21 mouse cellular contexts compared by ENCODE assay signal in the genomic region with DNA sequence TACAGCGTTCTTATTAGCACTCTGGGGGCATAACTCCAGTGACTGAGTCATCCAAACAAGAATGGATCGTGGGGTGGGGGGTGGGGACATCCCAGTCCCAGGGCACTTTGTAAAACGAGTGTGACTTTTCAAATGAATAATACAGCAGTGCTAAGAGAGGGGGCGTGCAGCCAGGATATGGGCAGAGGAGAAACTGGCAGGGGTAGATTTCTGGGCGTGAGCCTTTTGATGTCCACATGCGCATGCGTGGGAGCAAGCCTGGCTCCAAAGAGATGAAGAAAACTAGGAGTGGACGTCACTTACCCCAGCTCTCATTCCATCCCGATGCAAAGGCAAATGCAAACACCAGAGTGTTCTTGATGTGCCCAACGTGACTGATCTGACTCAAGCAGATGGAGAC. TPM values are rescaled to one million over a fixed set of nuclear protein-coding genes. Genes with fewer than 3 reads are reported as not detected.
DNase-seq lines count a peak whose midpoint lies in the region; ATAC-seq and TF ChIP-seq lines count a peak whose summit lies in the region.
"Had no signal": no experiment of that assay in that cellular context is flagged by ENCODE, and none has a peak within 500 bp of the region (broad histone marks: within the 10 kb centered on the region; RNA-seq: fewer than 3 reads in every experiment).

No protein-coding gene starts in this region.

- ATAC-seq in liver, postnatal 0 days: no peak

- DNase-seq in heart, adult 11 months: peak; percentile 91
- no peak for DNase-seq in heart, adult 2 months
- no peak for DNase-seq in liver, postnatal 0 days
- DNase-seq in liver: no peak
- DNase-seq in spleen, adult 2 months (ENCODE audit: low read depth in 1 of 2, low spot score in 2 of 2): no peak
- no peak for DNase-seq in spleen, adult 12 weeks (ENCODE audit: low spot score)
- DNase-seq in embryo, embryonic 11 days: no peak
- DNase-seq: kidney, postnatal 4 days; spleen, adult 18-20 months had no signal

- H3K9ac ChIP-seq in heart, adult 2 months (ENCODE audit: low read depth, low read length): no peak overlapping the region
- no peak overlapping the region for H3K9ac ChIP-seq in liver, postnatal 0 days (replicated peaks)
- H3K9ac ChIP-seq: forebrain, embryonic 12.5 days; lung, embryonic 15.5 days; stomach, embryonic 15.5 days had no signal

- H3K9me3 ChIP-seq in liver, postnatal 0 days (ENCODE audit: low read length): no peaks in the 10 kb centered on the region
- H3K9me3 ChIP-seq: forebrain, embryonic 12.5 days; hindbrain, embryonic 10.5 days; lung, embryonic 15.5 days; stomach, embryonic 15.5 days had no signal

- TF ChIP-seq CTCF in heart, adult 2 months (IDR thresholded peaks at IDR 0.05): no peak
- TF ChIP-seq CTCF in liver, postnatal 0 days (IDR thresholded peaks at IDR 0.05; ENCODE audit: low read depth): no peak
- no peak for TF ChIP-seq CTCF in spleen, adult 2 months (IDR thresholded peaks at IDR 0.05; ENCODE audit: extremely low read depth, insufficient read depth, insufficient read length, insufficient replicate concordance)

- H3K4me2 ChIP-seq in liver, postnatal 0 days (ENCODE audit: low read depth, low read length): no peak overlapping the region
- H3K4me2 ChIP-seq: forebrain, embryonic 12.5 days; lung, embryonic 15.5 days; stomach, embryonic 15.5 days had no signal

- H3K27ac ChIP-seq in heart, adult 2 months: no peak overlapping the region
- H3K27ac ChIP-seq in liver, postnatal 0 days (ENCODE audit: low read depth): 0 out of 2 replicates have a peak overlapping the region, but pooled peaks have one; percentile 58
- peak overlapping the region; percentile 66; the same call in 1 of the 2 replicates for H3K27ac ChIP-seq in spleen, adult 2 months (ENCODE audit: insufficient read depth, low read length)
- H3K27ac ChIP-seq: forebrain, embryonic 12.5 days; hindbrain, embryonic 10.5 days; lung, embryonic 15.5 days; stomach, embryonic 15.5 days had no signal

- intact Hi-C loops in heart, adult 2 months (cut with DNase I): no loop called here

- no peak for TF ChIP-seq EP300 in heart, adult 2 months (IDR thresholded peaks at IDR 0.05; ENCODE audit: insufficient read depth, low read depth, low read length)
- no peak for TF ChIP-seq EP300 in liver, postnatal 0 days (IDR thresholded peaks at IDR 0.05; ENCODE audit: low read depth)

- H3K4me1 ChIP-seq in heart, adult 2 months (ENCODE audit: control insufficient read depth, insufficient read depth, low read length): peaks cover 4% of the 10 kb centered on the region
- H3K4me1 ChIP-seq in liver, postnatal 0 days (ENCODE audit: insufficient read depth): peaks cover 5% of the 10 kb centered on the region; the same call in 1 of the 2 replicates
- peaks cover 19% of the 10 kb centered on the region; the same call in 1 of the 2 replicates for H3K4me1 ChIP-seq in spleen, adult 2 months (ENCODE audit: control insufficient read depth, insufficient read depth, insufficient read length)
- H3K4me1 ChIP-seq: forebrain, embryonic 12.5 days; stomach, embryonic 15.5 days had no signal

- 54% methylated on average over 10 of the region's 10 CpGs for WGBS in heart, adult 2 months
- WGBS in liver, postnatal 0 days (ENCODE audit: insufficient replicate concordance): 70% methylated on average over 10 of the region's 10 CpGs
- 82% methylated on average over 10 of the region's 10 CpGs for WGBS in spleen, adult 2 months

- no peak for TF ChIP-seq POLR2A in heart, adult 2 months (IDR thresholded peaks at IDR 0.05; ENCODE audit: insufficient read depth, low read depth, low read length)
- no peak for TF ChIP-seq POLR2A in spleen, adult 2 months (IDR thresholded peaks at IDR 0.05; ENCODE audit: low read depth, low read length)

- H3K4me3 ChIP-seq in heart, adult 2 months: no peak overlapping the region
- H3K4me3 ChIP-seq in liver, postnatal 0 days (ENCODE audit: low read depth, low read length): no peak overlapping the region
- H3K4me3 ChIP-seq in spleen, adult 2 months (ENCODE audit: extremely low read depth, insufficient read depth, insufficient read length): no peak overlapping the region
- H3K4me3 ChIP-seq: forebrain, embryonic 12.5 days; hindbrain, embryonic 10.5 days; lung, embryonic 15.5 days; stomach, embryonic 15.5 days had no signal

- H3K36me3 ChIP-seq in heart, adult 2 months (ENCODE audit: control insufficient read depth, insufficient read depth, low read length): no peaks in the 10 kb centered on the region
- H3K36me3 ChIP-seq in liver, postnatal 0 days (replicated peaks; ENCODE audit: insufficient read depth, low read length): no peaks in the 10 kb centered on the region
- no peaks in the 10 kb centered on the region for H3K36me3 ChIP-seq in spleen, adult 2 months (ENCODE audit: control insufficient read depth, insufficient read depth, low read length)
- H3K36me3 ChIP-seq: forebrain, embryonic 12.5 days; hindbrain, embryonic 10.5 days; lung, embryonic 15.5 days; stomach, embryonic 15.5 days had no signal

- no peaks in the 10 kb centered on the region for H3K27me3 ChIP-seq in heart, adult 2 months (ENCODE audit: control insufficient read depth, insufficient read depth, low read length)
- no peaks in the 10 kb centered on the region for H3K27me3 ChIP-seq in liver, postnatal 0 days (ENCODE audit: insufficient read depth, low read length)
- H3K27me3 ChIP-seq in spleen, adult 2 months (ENCODE audit: control insufficient read depth, insufficient read depth, low read length): no peaks in the 10 kb centered on the region
- H3K27me3 ChIP-seq: forebrain, embryonic 12.5 days; lung, embryonic 15.5 days; stomach, embryonic 15.5 days had no signal

- H3K79me2 ChIP-seq in heart, adult 2 months (replicated peaks; ENCODE audit: control insufficient read depth, insufficient read depth, low read length): no peaks in the 10 kb centered on the region

RNA-seq across cellular contexts. Expression of a gene that starts 32.5 kb away (rescaled TPM):
- 100 to 1,000 TPM; 121 to 143 TPM for total RNA-seq in heart, adult 2 months (2021)
- polyA plus RNA-seq in heart, adult 2 months (2012; rRNA removed): 71.0 and 146 TPM in 2 replicates
- polyA plus RNA-seq in liver, postnatal 0 days (2015; fragmentation: Nextera tagmentation; extraction: Ambion mirVana): 99.3 and 107 TPM in 2 replicates
- 80.8 and 211 TPM in 2 replicates for polyA plus RNA-seq in spleen, adult 2 months (2012; rRNA removed)

RNA-seq across cellular contexts. Expression of a gene that starts 39.9 kb away (rescaled TPM):
- not detected for total RNA-seq in heart, adult 2 months (2021)
- polyA plus RNA-seq in heart, adult 2 months (2012; rRNA removed): 0.32 TPM in 1 of 2 replicates, not detected in the other
- polyA plus RNA-seq in liver, postnatal 0 days (2015; fragmentation: Nextera tagmentation; extraction: Ambion mirVana): not detected in 2 replicates
- polyA plus RNA-seq in spleen, adult 2 months (2012; rRNA removed): 0.20 and 0.23 TPM in 2 replicates
- total RNA-seq: adrenal gland, postnatal 4 days; layer of hippocampus, postnatal 14 days; left cerebral cortex, postnatal 25 days; liver, adult 2 months had no signal
- polyA plus RNA-seq: C2C12; forebrain, embryonic 12.5 days; hindbrain, embryonic 10.5 days; intestine, embryonic 14.5 days; kidney, embryonic 14.5 days; liver, adult 2 months; lung, embryonic 15.5 days; neural tube, embryonic 14.5 days; stomach, embryonic 15.5 days had no signal
